Mouse (Mus musculus): ENCODE results near the gene Klf12. TPM values are rescaled to one million over a fixed set of nuclear protein-coding genes. Genes with fewer than 3 reads are reported as not detected.
"Not testable (repeated sequence)": the region's sequence is repeated elsewhere in the genome, so short reads cannot be mapped to it uniquely, and the experiment has no call there.

The Klf12 gene
- total RNA-seq, 2 experiments from 2014 or later, result not detected

- ATAC-seq (replicated peaks; ENCODE audit: low FRiP score, poor library complexity, severe bottlenecking), result no peak
Measured at GRCm38 (mm10) chr14:99931879-99932278, 352.6 kb downstream of the Klf12 start.

- ATAC-seq (replicated peaks; ENCODE audit: low FRiP score, poor library complexity, severe bottlenecking), result no peak
Measured at GRCm38 (mm10) chr14:99911912-99912311, 372.6 kb downstream of the Klf12 start.

GRCm38 (mm10) chr14:99910876-99911275 lies 373.6 kb downstream of the Klf12 start:
- no peak for ATAC-seq (replicated peaks; ENCODE audit: low FRiP score, poor library complexity, severe bottlenecking)

- ATAC-seq (replicated peaks; ENCODE audit: low FRiP score, poor library complexity, severe bottlenecking), result no peak
Measured at GRCm38 (mm10) chr14:99900902-99901301, 383.6 kb downstream of the Klf12 start.

GRCm38 (mm10) chr14:99898861-99899260 lies 385.6 kb downstream of the Klf12 start:
- ATAC-seq (replicated peaks; ENCODE audit: low FRiP score, poor library complexity, severe bottlenecking), result no peak

- ATAC-seq (replicated peaks; ENCODE audit: low FRiP score, poor library complexity, severe bottlenecking), result no peak
Measured at GRCm38 (mm10) chr14:99894708-99895383, 389.6 kb downstream of the Klf12 start.

- ATAC-seq (replicated peaks; ENCODE audit: low FRiP score, poor library complexity, severe bottlenecking), result no peak
Measured at GRCm38 (mm10) chr14:99894062-99894461, 390.4 kb downstream of the Klf12 start.

GRCm38 (mm10) chr14:99886503-99886902 lies 398.0 kb downstream of the Klf12 start:
- no peak for ATAC-seq (replicated peaks; ENCODE audit: low FRiP score, poor library complexity, severe bottlenecking)

GRCm38 (mm10) chr14:99885562-99885961 lies 398.9 kb downstream of the Klf12 start:
- ATAC-seq (replicated peaks; ENCODE audit: low FRiP score, poor library complexity, severe bottlenecking), result no peak

GRCm38 (mm10) chr14:99885128-99885527 lies 399.4 kb downstream of the Klf12 start:
- ATAC-seq (replicated peaks; ENCODE audit: low FRiP score, poor library complexity, severe bottlenecking), result no peak

GRCm38 (mm10) chr14:99876791-99877578 lies 407.5 kb downstream of the Klf12 start:
- ATAC-seq (replicated peaks; ENCODE audit: low FRiP score, poor library complexity, severe bottlenecking), result no peak

- ATAC-seq (replicated peaks; ENCODE audit: low FRiP score, poor library complexity, severe bottlenecking), result no peak
Measured at GRCm38 (mm10) chr14:99873725-99874124, 410.8 kb downstream of the Klf12 start.

- no peak for ATAC-seq (replicated peaks; ENCODE audit: low FRiP score, poor library complexity, severe bottlenecking)
Measured at GRCm38 (mm10) chr14:99856158-99857011, 428.1 kb downstream of the Klf12 start.

GRCm38 (mm10) chr14:99854467-99854807 lies 430.0 kb downstream of the Klf12 start:
- not testable (repeated sequence) for ATAC-seq (replicated peaks; ENCODE audit: low FRiP score, poor library complexity, severe bottlenecking)

GRCm38 (mm10) chr14:99853769-99854466 lies 430.6 kb downstream of the Klf12 start:
- ATAC-seq (replicated peaks; ENCODE audit: low FRiP score, poor library complexity, severe bottlenecking), result not testable (repeated sequence)

- no peak for ATAC-seq (replicated peaks; ENCODE audit: low FRiP score, poor library complexity, severe bottlenecking)
Measured at GRCm38 (mm10) chr14:99850350-99850749, 434.1 kb downstream of the Klf12 start.

- ATAC-seq (replicated peaks; ENCODE audit: low FRiP score, poor library complexity, severe bottlenecking), result no peak
Measured at GRCm38 (mm10) chr14:99847502-99847901, 437.0 kb downstream of the Klf12 start.

GRCm38 (mm10) chr14:99826713-99827112 lies 457.8 kb downstream of the Klf12 start:
- no peak for ATAC-seq (replicated peaks; ENCODE audit: low FRiP score, poor library complexity, severe bottlenecking)

Measured in erythroblast, adult 5-6 weeks (primary cell).